Mouse (Mus musculus) embryo, embryonic 10 days (tissue): Measurements from ENCODE around the gene Dennd1a.
A peak's percentile ranks its signal among the peaks of the same experiment; 100 is the strongest.

Experiments used
- DNase-seq: peaks from one replicate; pipeline ENCODE4 v3.0.0-alpha.2; 2015; ENCODE audit warnings: low spot score

Dennd1a gene

DNA sequence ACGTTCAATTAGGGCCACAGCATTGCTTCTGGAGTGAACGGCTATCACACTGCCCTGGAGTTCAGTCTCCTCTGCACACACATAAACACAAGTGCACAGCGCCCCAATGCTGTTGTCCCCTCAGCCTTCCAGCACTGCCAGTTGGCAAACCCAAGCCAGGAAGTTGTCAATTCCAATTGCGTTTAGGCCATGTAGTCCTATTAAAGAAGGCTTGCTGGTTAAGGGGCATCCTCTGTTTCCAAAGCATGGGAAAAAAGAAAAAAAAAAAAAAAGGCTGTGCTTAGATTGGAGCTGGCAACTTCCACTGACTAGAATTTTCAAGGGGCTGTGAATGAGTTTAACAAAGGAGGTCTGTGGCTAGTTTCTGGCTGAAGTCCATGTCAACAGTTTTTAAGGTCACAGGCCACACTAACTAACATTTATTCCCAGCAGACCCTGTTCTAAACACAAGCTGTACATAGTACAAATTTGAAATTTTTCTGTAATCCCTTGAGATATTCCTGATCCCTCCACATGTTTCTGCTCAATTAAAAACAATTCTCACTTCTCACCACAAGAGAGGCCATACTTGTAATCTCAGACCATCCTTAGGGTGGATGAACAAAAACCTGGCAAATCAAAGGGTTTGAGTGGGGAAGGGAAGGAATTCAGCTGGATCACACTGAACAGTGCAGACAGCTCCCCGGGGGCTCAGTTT, 175.4 kb downstream of the Dennd1a start:
- no peak for DNase-seq

DNA sequence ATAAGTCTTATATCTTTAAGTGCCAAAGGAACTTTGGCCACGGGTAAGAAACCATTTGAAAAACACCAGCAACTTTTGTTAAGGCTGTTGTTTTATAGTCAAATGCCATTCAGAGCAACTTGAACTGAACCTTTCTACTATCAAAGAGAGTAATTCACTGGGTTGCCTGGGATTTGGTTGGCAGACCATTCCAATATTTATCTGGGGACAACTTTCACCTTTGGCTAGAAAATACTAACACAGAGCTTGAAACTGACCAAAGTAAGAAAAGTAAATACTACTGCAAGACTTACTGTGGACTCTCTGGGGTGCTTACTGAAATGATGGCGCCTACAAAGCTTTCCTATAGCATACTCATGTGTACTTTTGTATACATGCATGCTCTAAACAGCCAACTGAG, 178.6 kb downstream of the Dennd1a start:
- DNase-seq: no peak

DNA sequence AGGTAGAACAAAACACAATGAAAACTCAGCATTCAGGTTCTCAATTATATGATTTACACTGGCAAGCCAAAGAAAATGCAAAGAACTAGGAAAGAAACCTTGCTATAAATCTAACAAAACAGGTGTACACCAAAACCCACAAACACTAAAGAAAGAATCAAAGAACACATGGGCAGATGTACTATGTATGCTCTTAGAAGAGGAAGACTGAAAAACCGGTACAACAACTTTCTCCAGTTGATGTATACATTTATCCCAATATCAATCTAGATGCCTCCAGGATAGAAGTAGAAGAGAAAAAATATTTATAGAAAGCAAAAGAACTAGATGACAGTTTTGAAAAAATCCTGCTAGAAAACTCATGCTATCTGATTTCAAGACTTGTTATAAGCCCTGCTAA, 184.5 kb downstream of the Dennd1a start:
- no peak for DNase-seq

DNA sequence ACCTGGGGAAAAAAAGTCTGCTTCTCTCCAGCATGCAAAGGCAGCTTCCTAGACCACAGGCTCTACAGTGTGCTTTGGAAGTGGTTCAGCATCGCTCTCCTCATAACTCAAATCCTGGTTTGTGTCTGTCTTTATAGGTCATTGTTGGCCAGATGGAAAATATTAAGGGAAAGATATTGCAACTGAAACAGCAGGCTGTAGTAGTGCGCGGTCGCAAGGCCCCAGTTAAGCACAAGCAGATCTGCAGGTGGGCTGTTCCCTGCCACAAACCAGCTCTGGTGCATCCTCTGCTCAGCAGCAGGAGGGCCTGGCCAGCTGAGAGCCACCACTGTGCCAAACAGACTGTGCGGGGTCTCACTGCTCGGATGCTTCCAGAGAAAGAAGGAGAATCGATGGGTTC, 186.9 kb downstream of the Dennd1a start:
- no peak for DNase-seq

DNA sequence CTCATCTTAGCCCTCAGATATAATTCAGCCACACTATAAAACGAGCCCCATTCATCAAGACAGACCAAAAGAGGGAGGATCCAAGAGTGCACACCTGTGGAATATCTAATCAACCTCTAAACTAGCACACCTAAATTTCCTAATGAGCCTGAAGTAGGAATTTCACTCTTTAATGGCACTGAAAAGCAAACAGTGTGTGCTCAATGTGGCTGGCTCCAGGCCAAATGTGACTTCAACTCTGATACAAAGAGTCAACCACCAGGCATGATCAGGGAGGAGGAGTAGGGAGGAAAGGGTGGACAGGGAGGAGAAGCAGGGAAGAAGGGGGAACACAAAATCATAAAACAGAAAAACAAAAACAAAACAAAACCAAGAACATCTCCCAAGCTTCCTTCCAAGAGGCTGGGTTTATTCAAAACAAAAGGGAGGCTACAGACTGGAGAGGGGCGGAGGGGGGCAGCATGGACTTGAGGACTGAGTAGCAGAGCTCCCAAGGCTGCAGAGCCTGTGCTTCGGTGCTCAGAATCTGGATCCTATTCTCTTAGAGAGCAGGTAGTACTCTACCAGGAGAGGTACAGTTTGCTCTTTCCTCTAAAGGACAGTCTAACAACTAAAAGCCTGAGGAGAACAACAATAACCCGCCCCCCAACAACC, 187.9 kb downstream of the Dennd1a start:
- no peak for DNase-seq

DNA sequence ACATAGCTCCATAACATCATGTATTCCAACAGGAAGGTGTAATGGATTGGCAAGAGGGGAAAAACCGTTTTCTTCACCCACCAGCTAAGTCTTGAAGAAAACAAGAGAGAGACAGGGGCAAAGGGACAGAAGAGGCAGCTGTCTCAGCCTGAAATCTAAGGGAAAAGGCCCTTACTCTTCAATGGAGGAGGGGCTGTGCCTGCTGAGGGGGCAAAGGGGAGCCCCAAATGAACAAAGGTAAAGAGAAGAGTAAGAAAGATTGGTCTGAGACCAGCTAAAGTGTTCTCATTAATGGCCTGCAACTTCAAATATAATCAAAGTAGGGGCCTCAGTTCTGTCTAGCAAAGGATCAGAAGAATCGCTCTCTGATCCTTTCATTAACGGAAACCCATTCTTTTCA, 189.7 kb downstream of the Dennd1a start:
- no peak for DNase-seq

DNA sequence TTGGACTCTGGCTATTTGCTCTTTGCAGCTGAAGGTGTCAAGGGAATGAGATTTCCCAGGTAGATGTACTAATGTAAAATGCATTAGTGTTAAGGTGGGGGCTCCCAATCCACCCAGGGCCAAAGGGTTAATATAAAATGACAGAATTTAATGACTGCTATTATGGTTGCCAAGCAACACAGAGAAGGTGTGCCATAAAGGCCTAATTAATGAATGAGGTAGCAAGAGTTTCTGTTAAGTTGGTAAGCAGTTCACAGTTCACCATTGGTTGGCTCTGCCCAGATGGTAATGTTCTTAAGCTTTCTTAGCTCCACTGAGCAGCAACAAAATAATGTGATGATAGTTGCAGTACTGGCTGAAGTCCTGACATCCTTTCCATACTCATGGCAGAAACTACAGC, 190.9 kb downstream of the Dennd1a start:
- no peak for DNase-seq

DNA sequence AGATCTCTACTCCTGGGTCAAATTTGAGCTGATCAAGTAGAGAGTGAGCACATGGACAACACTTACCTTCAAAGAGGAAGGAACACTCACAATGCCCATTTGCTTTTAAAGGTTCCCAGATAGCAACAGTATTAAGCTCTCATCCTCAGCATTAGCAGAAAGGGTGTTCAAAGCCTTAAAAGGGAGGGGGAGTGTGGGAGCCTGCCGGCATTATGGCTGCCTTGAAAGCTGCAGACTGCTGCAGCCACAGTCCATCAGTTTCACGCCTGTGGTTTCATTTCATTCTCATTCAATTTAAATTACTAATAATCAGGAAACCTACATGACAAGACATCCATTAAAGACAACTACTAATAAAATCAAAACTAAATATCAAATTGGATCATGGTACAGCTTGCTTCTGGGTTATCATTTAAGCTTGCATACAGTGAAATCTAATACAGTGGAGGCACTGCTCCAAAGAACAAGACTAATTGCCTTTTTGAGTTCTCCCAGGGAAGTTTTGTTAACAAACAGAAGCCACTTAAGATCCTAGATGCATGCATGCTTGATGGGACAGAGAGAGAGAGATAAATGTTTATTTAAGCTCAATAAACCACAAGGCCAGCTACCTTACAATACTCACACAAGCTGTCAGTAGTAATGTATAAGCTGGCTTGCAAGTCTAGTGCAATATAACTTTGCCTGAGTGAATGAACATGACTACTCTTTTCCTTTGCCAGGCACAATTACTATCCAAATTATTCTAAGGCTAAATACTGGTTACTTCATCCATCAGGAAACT, 192.6 kb downstream of the Dennd1a start:
- no peak for DNase-seq

DNA sequence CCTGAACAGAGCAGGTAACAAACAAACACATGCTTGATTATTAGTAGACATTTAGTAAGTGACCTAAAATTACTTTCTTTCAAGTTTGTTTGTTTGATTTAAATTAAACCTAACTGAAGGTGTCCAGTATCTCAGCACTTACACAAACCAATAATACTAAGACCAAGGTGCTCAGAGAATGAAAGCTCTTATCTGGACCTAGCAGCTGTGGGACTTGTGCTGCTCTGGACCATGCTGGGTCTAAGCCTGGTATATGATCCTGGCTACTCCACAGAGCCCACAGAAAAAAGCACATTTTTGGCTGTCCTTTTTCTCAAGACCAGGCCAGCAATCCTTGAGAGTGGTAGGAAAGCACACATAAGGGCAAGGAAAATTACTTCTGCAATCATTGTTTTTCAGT, 193.2 kb downstream of the Dennd1a start:
- DNase-seq: no peak

DNA sequence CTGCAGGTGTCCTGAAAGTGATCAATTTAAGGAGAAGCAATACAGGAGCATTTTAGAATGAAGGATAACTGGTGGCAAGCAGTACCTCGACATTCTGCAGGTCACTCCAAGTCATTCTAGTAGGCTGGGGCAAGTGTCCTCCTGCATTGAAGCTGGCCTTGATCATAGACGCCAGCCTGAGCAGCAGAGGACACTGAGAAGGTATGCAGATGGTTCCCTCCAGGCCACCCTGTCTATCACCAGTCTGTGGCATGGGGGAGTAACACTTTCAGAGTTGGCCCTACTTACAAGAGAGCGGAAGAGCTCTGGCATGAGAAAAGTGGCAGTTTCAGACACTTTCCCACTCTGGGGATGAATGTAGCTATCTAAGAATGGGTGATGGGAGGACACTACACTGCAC, 193.9 kb downstream of the Dennd1a start:
- no peak for DNase-seq

DNA sequence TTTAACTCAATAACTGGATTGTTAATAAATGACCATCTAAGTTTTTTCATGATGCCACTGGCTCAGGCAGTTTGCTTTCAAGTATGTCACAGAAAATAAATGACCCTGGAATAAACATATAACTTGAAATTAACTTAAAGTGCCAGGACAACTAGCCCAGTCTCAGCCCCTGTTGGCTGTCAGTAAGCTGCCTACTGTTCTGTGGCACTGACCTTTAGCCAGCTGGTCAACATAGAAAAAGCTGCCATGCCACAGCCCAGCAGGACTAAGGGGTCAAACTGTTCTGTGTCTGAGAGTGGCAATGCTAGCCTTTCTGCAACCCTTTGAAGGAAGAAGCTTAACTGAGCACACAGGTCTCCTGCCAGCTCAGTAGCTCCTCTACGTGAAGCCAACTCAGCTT, 198.8 kb downstream of the Dennd1a start:
- no peak for DNase-seq

DNA sequence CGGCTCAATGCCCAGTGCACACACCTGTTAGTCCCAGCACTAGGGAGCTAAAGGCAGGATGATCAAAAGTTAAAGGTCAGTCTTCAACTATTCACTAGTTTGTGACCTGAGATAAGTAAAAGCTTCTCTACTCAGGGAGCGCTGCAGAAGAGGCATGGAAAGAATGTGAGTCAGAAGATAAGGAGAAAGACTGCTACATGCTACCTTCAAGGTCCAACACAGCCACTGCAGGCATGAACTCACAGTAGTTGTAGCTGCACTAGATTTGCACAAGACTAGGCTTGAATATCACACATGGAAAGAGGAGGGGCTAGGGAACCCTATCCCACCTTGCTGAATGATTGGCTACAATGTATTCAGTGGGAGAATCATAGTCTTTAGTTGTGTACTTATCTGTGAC, 202.1 kb downstream of the Dennd1a start:
- no peak for DNase-seq

DNA sequence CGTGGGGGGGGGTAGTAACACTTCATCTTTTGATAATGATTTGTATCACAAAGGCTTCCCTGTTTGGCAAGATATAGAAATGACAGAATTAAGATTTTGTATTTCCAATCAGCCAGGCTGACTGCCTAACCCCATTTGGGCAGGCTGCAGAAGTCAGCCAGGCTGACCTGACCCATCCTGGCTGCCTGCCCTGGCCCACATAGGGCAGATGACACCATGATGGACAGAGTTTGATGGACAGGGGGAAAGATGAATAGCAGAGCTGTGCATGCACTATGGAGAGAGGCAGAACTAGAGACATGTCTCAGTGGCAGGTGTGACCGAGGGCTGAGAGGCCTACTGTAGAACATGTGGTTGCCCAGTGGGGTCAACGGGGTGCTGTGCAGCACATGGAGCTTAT, 203.9 kb downstream of the Dennd1a start:
- no peak for DNase-seq

DNA sequence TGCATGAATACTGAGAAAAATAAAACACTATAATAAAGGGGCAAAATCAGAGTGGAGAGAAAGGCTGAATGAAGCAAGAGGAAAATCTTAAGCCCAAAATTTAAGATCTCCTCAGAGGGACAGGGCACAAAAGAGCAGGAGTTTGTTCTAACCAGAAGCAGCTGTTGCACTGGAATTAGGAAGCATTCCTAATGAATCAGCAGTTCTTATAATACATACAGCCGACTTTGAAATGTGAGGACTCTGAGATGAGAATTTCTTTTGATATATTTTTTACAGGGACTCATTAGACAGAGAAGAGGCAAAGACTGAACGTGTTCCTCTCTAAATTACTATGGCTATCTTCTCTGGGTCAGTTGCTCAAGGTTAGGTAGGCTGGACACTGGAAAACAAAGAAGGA, 212.7 kb downstream of the Dennd1a start:
- no peak for DNase-seq

DNA sequence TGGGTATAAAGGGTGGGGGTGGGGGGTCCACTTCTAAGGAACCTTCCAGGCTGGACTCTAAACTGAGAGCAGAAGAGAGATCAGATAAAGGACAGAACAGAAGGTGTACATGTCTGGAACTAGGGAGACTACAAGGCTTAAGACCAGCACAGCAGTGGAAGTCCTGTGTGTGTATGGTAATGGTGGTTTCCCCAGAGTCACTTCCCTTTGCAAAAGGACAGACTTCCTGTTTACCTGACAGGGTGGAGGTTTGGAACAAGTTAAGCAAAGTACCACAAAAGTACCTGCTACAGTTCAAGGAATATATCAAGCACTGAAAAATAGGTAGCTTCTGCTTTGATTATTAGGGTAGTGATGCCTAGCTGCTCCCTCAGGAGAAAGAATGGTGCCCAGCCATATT, 215.1 kb downstream of the Dennd1a start:
- no peak for DNase-seq

DNA sequence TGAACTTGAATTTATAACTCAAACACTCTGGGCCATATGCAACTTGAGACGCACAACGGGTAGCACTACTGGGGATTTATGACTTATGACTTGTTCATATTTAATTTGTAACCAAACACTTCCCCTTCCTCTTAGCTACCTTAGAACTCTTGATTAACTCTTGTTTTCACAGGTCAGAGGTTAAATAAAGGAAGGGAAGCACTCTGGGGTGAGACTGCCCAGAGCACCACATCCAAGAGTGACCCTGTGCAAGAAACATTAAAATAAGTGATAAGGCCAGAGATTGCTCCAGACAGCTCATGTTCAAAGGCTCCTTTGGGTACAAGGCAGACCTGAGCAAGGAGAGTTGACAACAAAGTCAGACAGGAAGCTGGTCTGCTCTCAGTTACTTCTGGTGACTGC, 219.0 kb downstream of the Dennd1a start:
- DNase-seq: peak; percentile 42

DNA sequence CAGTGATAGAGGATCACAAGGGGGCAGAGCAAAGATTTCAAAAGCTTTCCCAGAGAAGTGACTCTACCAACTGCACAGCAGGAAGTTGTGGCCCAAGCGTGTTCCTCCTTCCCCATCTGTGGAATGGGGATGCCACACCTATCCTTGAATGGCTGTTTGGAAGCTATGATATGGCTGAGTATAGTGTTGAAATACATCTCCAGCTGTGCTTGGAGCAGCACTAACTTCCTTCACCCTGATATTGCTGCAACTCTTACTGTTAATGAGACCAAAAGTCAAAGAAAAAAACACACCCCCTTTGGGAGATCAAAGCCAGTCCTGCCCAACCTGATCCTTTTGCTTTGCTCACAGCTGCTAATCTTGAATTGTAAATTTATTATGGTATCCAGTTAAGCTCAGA, 221.3 kb downstream of the Dennd1a start:
- DNase-seq: no peak

DNA sequence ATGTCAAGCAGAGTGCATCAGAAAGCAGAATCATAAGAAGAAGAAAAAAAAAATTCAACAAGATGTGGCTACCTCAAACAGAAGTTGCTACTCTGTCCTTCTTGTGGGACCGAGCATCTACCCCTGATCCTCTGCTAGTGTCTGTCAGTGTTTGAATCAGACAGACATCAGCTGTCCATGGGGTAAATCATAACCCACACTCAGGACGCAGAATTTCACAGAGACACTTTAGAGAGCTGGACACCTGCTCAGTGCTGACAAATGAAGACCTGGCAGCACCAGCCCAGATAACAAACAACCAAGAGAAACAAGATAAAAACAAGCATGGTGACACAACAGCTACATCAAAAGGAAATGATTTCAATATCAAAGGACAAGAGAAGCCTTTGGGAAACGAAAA, 222.9 kb downstream of the Dennd1a start:
- no peak for DNase-seq

DNA sequence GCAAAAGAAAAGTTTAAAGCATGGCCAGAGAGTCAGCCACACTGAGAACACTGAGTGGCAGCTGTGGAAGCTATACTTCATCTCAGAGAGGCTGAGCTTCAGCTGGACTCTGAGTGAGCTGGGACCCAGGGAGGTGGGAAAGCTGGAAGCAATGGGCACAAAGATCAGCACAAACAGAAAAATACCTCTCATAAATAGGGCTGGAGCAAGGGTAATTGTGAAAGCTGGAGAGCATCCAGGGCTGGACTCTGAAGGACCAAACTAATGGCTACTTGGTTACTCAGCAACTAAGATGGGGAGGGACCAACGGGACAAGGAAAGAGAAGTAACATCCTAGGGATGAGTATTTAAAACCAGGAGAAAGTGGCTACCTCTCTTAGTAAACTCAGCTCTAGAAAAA, 225.0 kb downstream of the Dennd1a start:
- no peak for DNase-seq

DNA sequence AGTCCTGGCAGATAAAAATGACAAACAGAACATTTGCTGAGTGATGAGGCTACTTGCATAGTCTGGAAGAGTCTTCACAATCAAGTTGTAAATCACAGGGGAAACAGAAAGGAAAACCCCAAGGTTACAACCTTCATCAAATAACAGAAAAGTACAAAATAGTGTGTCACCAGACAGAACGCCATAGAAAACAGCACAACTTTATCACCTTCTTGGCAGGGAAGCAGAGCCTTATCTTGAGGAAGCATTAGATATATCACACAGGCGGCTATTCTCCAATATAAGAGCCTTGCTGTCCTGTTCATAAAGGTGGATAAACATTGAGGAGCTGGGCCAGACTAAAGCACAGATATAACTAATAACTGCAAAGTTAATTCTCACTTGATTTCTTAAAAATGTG, 225.7 kb downstream of the Dennd1a start:
- no peak for DNase-seq

DNA sequence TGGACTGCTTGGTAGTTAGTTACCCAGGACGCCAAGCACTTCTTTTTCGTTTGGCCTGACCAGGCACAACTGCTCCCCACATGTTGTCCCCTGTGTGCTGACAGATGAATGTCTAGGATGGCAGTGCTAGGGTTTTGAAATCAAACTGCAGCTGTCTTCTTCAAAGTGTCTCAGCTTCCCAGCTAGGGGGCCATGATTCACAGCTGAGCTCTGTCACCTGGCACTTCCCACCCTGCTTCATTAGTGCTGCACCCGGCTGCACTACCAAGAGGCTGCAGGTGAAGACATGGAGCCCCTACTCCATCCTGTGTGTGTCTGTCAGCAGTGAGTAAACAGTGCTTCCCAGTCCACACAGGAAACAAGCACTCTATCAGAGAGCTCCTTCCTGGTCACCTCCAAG, 234.8 kb downstream of the Dennd1a start:
- DNase-seq: peak; percentile 8

DNA sequence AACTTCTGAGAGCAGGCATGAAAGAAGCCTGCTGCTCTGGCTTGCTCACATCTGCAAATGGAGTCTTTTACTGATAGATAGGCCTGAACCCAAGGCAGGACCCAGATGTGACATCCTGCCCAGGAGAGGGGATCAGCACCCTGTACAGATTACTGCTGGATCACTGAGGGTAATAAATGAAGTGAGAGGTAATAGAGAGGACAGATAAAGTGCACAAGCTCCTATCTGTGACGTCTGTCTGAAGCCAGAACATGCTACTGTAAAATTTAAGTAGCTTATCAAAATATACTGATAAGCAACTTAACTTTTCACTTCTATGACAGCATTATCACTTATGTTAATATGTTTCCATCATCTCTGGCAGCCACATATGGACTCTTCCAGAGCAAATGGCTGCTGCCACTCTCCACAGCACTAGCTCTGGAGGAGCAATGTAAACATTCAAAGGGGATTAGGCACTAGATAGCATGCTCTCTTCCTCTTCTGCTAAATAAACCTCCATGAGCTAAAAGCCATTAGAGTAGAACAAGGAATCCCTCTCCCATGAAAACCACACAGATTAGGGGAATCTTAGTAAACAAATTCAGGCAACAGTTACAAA, 235.6 kb downstream of the Dennd1a start:
- peak; percentile 11 for DNase-seq

DNA sequence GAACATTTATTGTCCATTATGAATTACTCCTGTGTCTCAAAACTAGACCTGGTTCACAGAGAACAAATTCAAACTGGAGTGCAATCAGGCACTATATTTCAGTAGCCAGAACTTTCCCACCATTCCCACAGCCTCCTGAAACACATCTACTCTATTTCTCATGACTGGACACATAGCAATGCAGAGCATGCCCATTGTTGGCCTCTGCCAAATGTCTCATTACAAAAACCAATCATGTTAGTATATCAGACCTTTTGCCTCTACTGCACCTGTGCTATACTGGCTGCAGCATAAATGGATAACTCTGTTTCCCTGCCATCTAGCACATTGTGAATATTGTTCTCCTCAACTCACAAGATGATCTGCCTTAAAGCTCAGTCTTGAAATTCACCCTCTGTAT, 238.2 kb downstream of the Dennd1a start:
- no peak for DNase-seq
